Mouse (Mus musculus) limb, embryonic 11.5 days (tissue): Measurements from ENCODE around the gene Bcl7c. TPM values are rescaled to one million over a fixed set of nuclear protein-coding genes. Genes with fewer than 3 reads are reported as not detected.
A peak's percentile ranks its signal among the peaks of the same experiment; 100 is the strongest.
"Not testable (repeated sequence)": the region's sequence is repeated elsewhere in the genome, so short reads cannot be mapped to it uniquely, and the experiment has no call there.

Experiments used
- ATAC-seq: fragments of 200-750 bp; cut with Nextera tagmentation; 2 replicates; pipeline ENCODE4 v1.8.0; 2017; ENCODE audit warnings: low read depth; ENCODE audit not compliant: insufficient number of reproducible peaks, low FRiP score, low TSS enrichment
- DNase-seq: peaks from one replicate; pipeline ENCODE4 v3.0.0-alpha.2; 2015; ENCODE audit warnings: low spot score
- H3K27ac ChIP-seq: fragments of 300-500 bp; sonication (generic); replicated peaks from 2 replicates; pipeline ENCODE4 v1.5.1; 2014; ENCODE audit warnings: low read depth, mild to moderate bottlenecking, low read length
- H3K27me3 ChIP-seq: fragments of 300-500 bp; sonication (generic); 2 replicates; pipeline ENCODE4 v1.6.1; 2014; ENCODE audit warnings: mild to moderate bottlenecking, low read length, mixed read lengths; ENCODE audit not compliant: control insufficient read depth, insufficient read depth
- H3K36me3 ChIP-seq: fragments of 300-500 bp; sonication (generic); 2 replicates; pipeline ENCODE4 v1.6.1; 2014; ENCODE audit warnings: mild to moderate bottlenecking, low read length, moderate library complexity, mixed read lengths; ENCODE audit not compliant: control insufficient read depth, insufficient read depth
- H3K4me1 ChIP-seq: fragments of 300-500 bp; sonication (generic); 2 replicates; pipeline ENCODE4 v1.6.1; 2014; ENCODE audit warnings: low read length, mixed read lengths; ENCODE audit not compliant: control insufficient read depth, insufficient read depth
- H3K4me2 ChIP-seq: fragments of 300-500 bp; sonication (generic); 2 replicates; pipeline ENCODE4 v1.6.1; 2014; ENCODE audit warnings: low read depth, mild to moderate bottlenecking, moderate library complexity; ENCODE audit not compliant: severe bottlenecking
- H3K4me3 ChIP-seq: fragments of 300-500 bp; sonication (generic); 2 replicates; pipeline ENCODE4 v1.5.1; 2014; ENCODE audit warnings: low read depth, low read length
- H3K9ac ChIP-seq: fragments of 300-500 bp; sonication (generic); 2 replicates; pipeline ENCODE4 v1.6.1; 2014; ENCODE audit warnings: mild to moderate bottlenecking, low read length
- H3K9me3 ChIP-seq: fragments of 300-500 bp; sonication (generic); 2 replicates; pipeline ENCODE4 v1.6.1; 2016; ENCODE audit warnings: low read length; ENCODE audit not compliant: control insufficient read depth
- WGBS: fragments of 180-500 bp; shearing (Covaris S2); extraction: QIAGEN DNeasy Blood & Tissue Kit; methylation state at CpG from one replicate; pipeline ENCODE4 v1.1.7; 2014; 5-methylcytosine and 5-hydroxymethylcytosine counted together
- polyA plus RNA-seq: library from polyadenylated mRNA; unstranded; fragments of >200 nt; fragmentation: Nextera tagmentation; extraction: Ambion mirVana; gene quantifications from 2 replicates; pipeline ENCODE4 v1.2.1, GENCODE M21; 2014

Bcl7c gene
- polyA plus RNA-seq, 1 experiment from 2014 or later: 85.5 TPM

GRCm38 (mm10) chr7:127746494-127747491, 38.1 kb upstream of the Bcl7c start:
- ATAC-seq: peak; percentile 31
- peak; percentile 77 for DNase-seq
- Histone ChIP-seq H3K4me3 (peak overlapping the region; percentile 87), H3K4me1 (peaks cover 8% of the 10 kb centered on the region), H3K9me3 (no peaks in the 10 kb centered on the region), H3K4me2 (peak overlapping the region; percentile 80), H3K9ac (peak overlapping the region; percentile 85), H3K27ac (peak overlapping the region; percentile 93), H3K36me3 (peaks cover 25% of the 10 kb centered on the region), H3K27me3 (no peaks in the 10 kb centered on the region)
- WGBS: 0% methylated on average over 25 of the region's 62 CpGs

GRCm38 (mm10) chr7:127745652-127746493, 37.1 kb upstream of the Bcl7c start:
- peak; percentile 84 for ATAC-seq
- peak overlapping the region; percentile 80 for H3K4me2 ChIP-seq
- H3K27ac ChIP-seq: peak overlapping the region; percentile 93
- peak; percentile 97 for DNase-seq
- peak overlapping the region; percentile 87 for H3K4me3 ChIP-seq
- H3K27me3 ChIP-seq: no peaks in the 10 kb centered on the region
- H3K9me3 ChIP-seq: no peaks in the 10 kb centered on the region
- peaks cover 22% of the 10 kb centered on the region for H3K36me3 ChIP-seq
- WGBS: under 1% methylated on average over 39 of the region's 39 CpGs
- H3K9ac ChIP-seq: peak overlapping the region; percentile 85
- H3K4me1 ChIP-seq: peaks cover 8% of the 10 kb centered on the region

- H3K9ac ChIP-seq: peak overlapping the region; percentile 43
Observed at GRCm38 (mm10) chr7:127745251-127745651, 36.5 kb upstream of the Bcl7c start.

GRCm38 (mm10) chr7:127744366-127745045, 35.8 kb upstream of the Bcl7c start, which contains the start of gene Fbxl19:
Fbxl19 (plus strand) TSS chr7:127744543.
- Histone ChIP-seq H3K4me2 (peak within 1 kb of the TSS; percentile 80), H3K4me1 (peaks cover 8% of the 10 kb centered on the region), H3K27ac (peak within 1 kb of the TSS; percentile 93), H3K9me3 (no peaks in the 10 kb centered on the region), H3K4me3 (peak within 1 kb of the TSS; percentile 87), H3K36me3 (peaks cover 12% of the 10 kb centered on the region), H3K27me3 (no peaks in the 10 kb centered on the region), H3K9ac (peak within 1 kb of the TSS; percentile 43)
- DNase-seq (peak; percentile 85), ATAC-seq (no peak)
- 2% methylated on average over 26 of the region's 26 CpGs for WGBS

More at GRCm38 (mm10) chr7:127745251-127745651, 36.5 kb upstream of the Bcl7c start:
- Histone ChIP-seq H3K27me3 (no peaks in the 10 kb centered on the region), H3K4me1 (peaks cover 8% of the 10 kb centered on the region), H3K27ac (peak overlapping the region; percentile 93), H3K4me2 (peak overlapping the region; percentile 80), H3K36me3 (peaks cover 19% of the 10 kb centered on the region), H3K9me3 (no peaks in the 10 kb centered on the region), H3K4me3 (peak overlapping the region; percentile 87)
- under 1% methylated on average over 19 of the region's 19 CpGs for WGBS
- DNase-seq (peak; percentile 91), ATAC-seq (peak; percentile 76)

GRCm38 (mm10) chr7:127732066-127732465, 23.3 kb upstream of the Bcl7c start, which contains the start of gene Ctf2:
Ctf2 (minus strand) TSS chr7:127732166.
- WGBS: no CpG with 5 or more reads among the region's 5 CpGs
- H3K36me3 ChIP-seq, H3K4me3 ChIP-seq, DNase-seq, H3K4me1 ChIP-seq, H3K4me2 ChIP-seq, H3K9me3 ChIP-seq, H3K27me3 ChIP-seq, ATAC-seq, H3K9ac ChIP-seq, H3K27ac ChIP-seq: not testable (repeated sequence)

- no peak overlapping the region for H3K27ac ChIP-seq
- H3K36me3 ChIP-seq: no peaks in the 10 kb centered on the region
- no peaks in the 10 kb centered on the region for H3K27me3 ChIP-seq
- no peaks in the 10 kb centered on the region for H3K9me3 ChIP-seq
- no peaks in the 10 kb centered on the region for H3K4me1 ChIP-seq
- no peak overlapping the region for H3K9ac ChIP-seq
- DNase-seq (no peak), ATAC-seq (no peak)
- H3K4me2 ChIP-seq: no peak overlapping the region
- H3K4me3 ChIP-seq: no peak overlapping the region
- WGBS: 69% methylated on average over 4 of the region's 4 CpGs
Observed at GRCm38 (mm10) chr7:127730170-127730569, 21.4 kb upstream of the Bcl7c start.

- no peak for ATAC-seq
- WGBS: 83% methylated on average over 7 of the region's 7 CpGs
- Histone ChIP-seq H3K4me2 (no peak overlapping the region), H3K9ac (no peak overlapping the region), H3K4me1 (no peaks in the 10 kb centered on the region), H3K4me3 (no peak overlapping the region), H3K27me3 (no peaks in the 10 kb centered on the region), H3K9me3 (no peaks in the 10 kb centered on the region), H3K27ac (no peak overlapping the region), H3K36me3 (no peaks in the 10 kb centered on the region)
- DNase-seq: no peak
Observed at GRCm38 (mm10) chr7:127727898-127728297, 19.2 kb upstream of the Bcl7c start.
